Mouse (Mus musculus) monocyte, adult 5-6 weeks (primary cell): ENCODE results near the gene Klhl5. TPM values are rescaled to one million over a fixed set of nuclear protein-coding genes. Genes with fewer than 3 reads are reported as not detected.

ENCODE experiments used
- ATAC-seq: fragments of 153-309, 156-312 bp; replicated peaks from 2 replicates; pipeline ENCODE4 v1.8.0; 2017; ENCODE audit warnings: mild to moderate bottlenecking; ENCODE audit not compliant: low TSS enrichment, insufficient number of reproducible peaks, severe bottlenecking, poor library complexity, low FRiP score
- total RNA-seq: library from RNA; stranded (forward); fragments of 200-1000, 200-491, 200-594 nt; gene quantifications from 3 replicates; pipeline ENCODE4 v1.2.3, GENCODE M21; 2017

The Klhl5 gene
- total RNA-seq, 1 experiment from 2014 or later, result 98.7 TPM

GRCm38 (mm10) chr5:65175035-65175917 lies 67.9 kb downstream of the Klhl5 start:
- no peak for ATAC-seq

DNA sequence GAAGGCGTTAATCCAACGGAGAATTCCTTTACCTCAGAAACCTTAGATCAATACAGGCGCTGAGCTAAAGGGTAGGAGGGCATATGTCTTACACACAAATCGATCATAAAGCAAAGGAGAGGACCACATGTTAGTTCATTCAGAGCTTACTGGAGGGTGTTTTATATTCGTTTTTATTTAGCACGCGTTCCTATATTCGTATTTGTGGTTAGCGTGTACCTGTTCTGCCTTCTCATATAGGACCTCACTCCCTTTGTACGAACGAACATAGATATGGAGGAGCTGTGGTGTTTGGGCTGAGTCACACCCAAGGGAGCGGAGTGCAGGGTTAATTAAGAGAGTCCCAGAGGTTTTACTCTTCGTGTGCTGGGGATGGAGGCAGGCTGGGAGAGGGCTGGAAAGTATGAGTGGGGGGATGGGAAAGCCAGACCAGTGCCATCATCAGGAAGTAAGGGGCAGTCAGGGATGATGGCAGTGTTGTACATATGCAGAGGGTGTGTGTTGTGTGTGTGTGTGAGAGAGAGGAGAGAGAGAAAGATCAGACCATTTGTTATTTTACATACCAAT lies 68.7 kb downstream of the Klhl5 start:
- no peak for ATAC-seq

DNA sequence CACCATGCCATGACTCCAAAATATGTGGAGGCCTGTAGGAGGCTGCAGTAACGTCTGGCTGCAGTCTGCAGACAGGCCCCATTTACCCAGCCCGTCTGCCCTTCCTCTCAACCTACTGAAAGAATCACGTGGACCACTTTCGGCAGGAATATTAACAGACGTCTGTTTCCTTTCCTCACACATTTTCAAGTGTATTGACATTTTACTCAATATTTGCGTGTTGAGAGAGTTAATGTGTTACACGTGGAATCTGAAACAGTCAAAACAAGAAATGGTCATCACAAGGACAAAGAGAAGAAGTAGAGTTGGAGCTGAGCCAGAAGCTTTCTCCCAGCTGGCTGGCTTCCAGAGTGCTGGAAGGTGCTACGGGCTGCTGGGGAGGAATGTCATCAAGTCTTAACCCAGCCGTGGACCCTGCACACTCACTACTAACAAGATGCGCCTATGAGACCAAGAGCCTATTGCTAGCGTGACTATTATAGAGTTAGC lies 69.7 kb downstream of the Klhl5 start:
- ATAC-seq, result no peak

DNA sequence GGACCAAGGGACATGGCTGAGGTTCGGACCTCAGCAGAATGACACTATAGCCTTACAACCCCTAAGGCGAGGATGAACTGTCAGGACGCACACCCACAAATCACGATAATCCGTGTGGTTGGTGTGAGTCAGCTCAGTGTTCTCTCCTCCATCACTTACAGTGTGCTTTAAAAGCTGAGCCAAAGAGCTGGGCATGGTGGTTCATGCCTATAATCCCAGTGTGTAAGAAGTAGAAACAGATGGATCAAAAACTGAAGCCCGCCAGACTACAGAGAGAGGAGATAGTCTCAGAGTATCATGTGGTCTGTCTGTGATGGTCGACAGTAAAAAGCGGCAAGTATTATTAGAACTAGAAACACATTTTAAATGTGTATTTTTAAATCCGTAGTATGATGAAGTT lies 71.1 kb downstream of the Klhl5 start:
- ATAC-seq, result no peak

DNA sequence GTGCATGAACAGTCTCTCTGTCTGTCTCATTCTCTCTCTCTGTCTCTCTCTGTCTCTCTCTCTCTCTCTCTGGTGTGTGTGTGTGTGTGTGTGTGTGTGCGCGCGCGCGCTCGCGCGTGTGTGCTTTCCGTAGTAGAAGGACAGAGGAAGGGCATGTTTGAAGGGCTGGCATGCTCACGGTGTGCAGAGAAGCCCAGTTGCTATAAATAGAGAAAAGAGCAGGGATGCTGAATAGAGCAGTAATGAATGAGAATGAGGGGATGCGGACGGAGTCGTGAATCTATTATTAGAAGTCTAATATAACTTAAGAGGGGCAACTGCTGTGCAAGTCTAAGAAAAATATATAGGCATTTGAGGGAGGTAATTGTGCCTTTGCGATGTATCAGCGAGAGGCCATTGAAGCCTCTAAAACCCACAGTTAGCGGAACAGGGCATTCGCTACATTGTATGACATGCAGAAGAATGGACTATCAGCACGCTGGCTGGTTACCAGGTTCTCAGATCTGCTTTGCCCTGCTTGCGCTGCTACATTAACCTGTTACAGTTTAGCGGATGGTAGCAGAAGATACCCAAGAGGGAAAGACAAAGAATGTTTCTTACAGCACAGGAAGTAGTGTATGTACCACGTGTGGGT lies 73.9 kb downstream of the Klhl5 start:
- ATAC-seq, result no peak

DNA sequence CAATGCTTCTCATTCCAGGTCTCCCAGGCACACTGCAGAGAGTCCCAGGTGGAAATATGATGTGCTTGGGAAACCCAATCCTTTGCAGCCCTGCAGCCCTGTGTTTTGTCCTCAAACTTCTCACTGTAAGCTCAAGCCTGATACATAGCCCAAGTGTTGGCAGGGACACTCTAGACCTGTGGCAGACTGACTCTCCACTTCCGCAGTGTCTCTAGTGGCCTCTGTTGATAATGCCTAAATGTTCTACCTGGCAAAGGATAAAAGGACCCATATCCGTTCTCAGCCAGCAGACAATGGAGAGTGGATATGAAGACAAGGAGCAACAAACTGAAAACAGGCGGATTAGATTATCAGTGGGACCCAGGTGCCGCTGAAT lies 74.4 kb downstream of the Klhl5 start:
- ATAC-seq, result no peak

DNA sequence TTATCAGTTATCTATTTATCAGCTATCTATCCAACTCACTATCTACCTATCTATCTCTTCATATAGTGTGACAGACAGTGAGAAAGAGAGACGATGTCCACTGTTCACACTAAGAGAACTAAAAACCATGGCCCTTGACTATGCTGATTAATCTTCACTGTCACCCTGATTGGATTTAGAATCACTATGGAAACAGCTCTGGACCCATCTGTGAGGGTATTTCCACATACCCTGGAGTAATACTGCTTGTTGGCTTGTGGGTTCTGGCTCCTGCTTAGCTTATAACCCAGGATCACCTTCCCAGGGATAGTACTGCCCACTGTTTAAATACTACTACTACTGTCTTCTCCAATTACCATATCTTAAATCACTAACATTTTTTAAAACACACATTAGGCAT lies 74.9 kb downstream of the Klhl5 start:
- ATAC-seq, result no peak

GRCm38 (mm10) chr5:65191601-65192000 lies 84.3 kb downstream of the Klhl5 start:
- no peak for ATAC-seq

DNA sequence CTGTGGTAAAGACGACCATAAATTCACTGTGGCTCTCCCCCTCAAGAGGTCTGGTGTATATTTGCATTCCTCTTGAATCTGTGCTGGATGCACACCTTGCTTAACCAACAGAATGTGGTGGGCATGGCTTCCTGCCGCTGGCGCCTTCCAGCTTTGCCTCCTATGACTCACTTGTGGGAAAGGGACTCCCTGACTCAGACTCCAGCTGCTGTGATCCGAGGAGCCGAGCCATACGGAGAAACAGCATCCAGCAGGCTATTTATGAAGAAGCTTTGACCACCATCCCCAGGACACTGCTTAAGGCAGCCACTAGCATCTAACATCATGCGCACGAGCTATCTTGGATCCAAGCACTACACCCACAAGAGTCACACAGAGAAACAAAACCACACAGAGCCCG lies 87.1 kb downstream of the Klhl5 start:
- no peak for ATAC-seq

DNA sequence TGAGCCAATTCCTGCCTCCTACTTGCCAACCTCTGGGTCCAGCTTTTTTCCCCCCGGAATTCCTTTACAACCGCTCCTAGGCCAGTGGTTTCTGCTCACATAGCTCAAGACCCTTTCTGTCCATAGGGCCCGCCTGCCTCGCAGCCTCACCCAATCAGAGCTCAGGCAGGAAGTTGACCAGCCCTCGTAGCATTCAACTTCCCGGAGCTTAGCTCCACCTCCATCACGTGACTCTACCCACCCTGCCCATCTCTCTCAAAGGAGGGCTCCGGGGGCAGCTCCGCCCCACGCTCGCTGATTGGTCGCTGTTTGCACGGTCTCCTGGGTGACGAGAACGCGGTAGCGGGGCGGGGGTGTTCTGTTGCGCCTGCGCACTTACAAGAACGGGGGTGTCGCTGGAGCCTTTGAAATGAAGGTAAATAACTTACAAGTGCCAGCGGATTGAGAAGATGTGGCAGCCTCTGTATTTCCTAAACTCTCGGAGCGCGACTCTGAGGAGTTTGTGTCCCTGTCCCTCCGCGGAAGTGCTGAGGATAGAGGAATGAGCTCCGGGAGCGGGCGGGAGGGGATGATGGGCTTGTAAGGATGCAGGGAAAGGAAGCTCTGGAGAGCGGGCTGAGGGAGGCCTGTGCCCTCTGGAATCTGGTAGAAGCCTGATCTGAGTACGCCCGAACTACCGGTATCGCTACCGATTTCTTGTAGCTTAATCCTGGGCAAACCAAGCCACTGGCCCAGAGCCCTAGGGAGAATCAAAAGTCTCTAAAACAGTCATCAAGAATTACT lies 92.2 kb downstream of the Klhl5 start, which contains the start of gene Wdr19:
Wdr19 (plus strand) TSS at position 351 of the 783 bp plus-strand sequence.
- ATAC-seq, result peak; percentile 100

GRCm38 (mm10) chr5:65204726-65205125 lies 97.4 kb downstream of the Klhl5 start:
- ATAC-seq, result no peak

DNA sequence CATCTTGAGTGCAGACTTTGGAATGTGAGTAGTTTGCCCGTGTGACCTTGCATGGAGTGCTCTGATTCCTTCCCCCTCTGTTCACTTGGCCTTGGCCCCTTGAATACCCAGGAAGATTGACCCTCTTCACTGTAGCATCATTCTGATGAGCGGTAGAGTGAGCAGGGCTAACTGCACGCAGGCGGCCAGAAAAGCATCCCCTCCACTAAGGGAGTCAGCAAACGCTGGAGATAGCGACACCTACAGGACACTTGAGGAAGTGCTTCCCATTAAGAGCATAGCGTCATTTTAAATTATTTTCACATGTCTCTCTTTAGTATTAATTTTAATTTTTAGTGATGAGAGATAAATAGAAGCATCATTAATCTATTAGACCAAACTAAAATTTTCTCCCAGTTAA lies 106.0 kb downstream of the Klhl5 start:
- ATAC-seq, result peak; percentile 85

Other genes with a start within 250 kb of the Klhl5 start
- gene Tlr1, start 174.0 kb upstream of the Klhl5 start, total RNA-seq, result 13.4 to 22.7 TPM (median 18.5 TPM) in 3 replicates
- 11.5 to 12.7 TPM (median 12.2 TPM) in 3 replicates for gene Tlr6, start 147.4 kb upstream of the Klhl5 start, total RNA-seq
- 8.9 to 15.6 TPM (median 10.1 TPM) in 3 replicates for gene Fam114a1, start 137.5 kb upstream of the Klhl5 start, total RNA-seq
- gene Tmem156, start 15.4 kb upstream of the Klhl5 start, total RNA-seq, result 69.7 to 98.1 TPM (median 80.6 TPM) in 3 replicates
- gene Wdr19, start 92.2 kb downstream of the Klhl5 start, total RNA-seq, result 0.29 to 3.3 TPM (median 1.1 TPM) in 3 replicates
- 35.2 to 67.2 TPM (median 41.1 TPM) in 3 replicates for gene Rfc1, start 228.1 kb downstream of the Klhl5 start, total RNA-seq
- not detected in 3 replicates for gene Klb, start 240.8 kb downstream of the Klhl5 start, total RNA-seq